Mouse (Mus musculus) naive thymus-derived CD4-positive, alpha-beta T cell, adult 2 months (primary cell): Measurements from ENCODE around the gene Samhd1.
"Not testable (repeated sequence)": the region's sequence is repeated elsewhere in the genome, so short reads cannot be mapped to it uniquely, and the experiment has no call there.

Source experiments
- DNase-seq: peaks from one replicate; pipeline ENCODE4 v3.0.0-alpha.2; 2011; ENCODE audit warnings: low read depth

The Samhd1 gene

DNA sequence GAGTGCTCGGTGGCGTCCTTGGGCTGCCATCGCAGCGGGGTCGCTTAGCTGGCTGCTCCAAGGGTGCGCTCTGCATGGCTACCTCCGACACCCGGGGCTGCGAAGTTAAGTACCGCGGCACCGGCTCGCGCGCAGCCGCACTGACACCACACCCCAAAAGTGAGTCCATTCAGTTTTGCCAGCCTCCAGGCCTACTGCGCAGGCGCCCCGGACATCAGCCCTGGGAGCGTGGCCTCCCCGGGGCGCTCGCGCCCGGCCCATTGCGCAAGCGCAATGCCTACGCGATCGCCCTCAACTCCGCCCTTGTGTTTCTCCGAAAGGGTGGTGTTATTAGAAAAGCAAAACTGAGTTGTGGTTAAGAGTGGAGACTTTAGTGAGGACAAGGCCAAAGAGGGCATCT, at the start of gene Samhd1:
Samhd1 (minus strand) TSS at position 252 of the 400 bp plus-strand sequence.
- DNase-seq: peak; percentile 90

DNA sequence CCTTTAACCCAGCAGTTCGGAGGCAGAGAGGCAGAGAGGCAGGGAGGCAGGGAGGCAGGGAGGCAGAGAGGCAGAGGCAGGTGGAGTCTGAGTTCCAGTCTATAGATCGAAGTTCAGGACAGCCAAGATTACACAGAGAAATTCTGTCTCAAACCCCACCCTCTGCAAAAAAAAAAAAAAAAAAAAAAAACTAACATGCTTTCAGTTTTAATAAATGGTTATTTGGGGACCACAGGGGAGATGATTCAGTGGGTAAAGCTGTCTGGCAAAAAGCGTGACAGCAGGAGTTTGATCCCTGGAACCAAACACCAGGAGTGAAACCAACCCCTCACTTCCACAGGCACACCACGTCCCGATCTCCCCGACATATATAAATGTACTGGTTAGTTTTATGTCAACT, 43.1 kb upstream of the Samhd1 start:
- no peak for DNase-seq

DNA sequence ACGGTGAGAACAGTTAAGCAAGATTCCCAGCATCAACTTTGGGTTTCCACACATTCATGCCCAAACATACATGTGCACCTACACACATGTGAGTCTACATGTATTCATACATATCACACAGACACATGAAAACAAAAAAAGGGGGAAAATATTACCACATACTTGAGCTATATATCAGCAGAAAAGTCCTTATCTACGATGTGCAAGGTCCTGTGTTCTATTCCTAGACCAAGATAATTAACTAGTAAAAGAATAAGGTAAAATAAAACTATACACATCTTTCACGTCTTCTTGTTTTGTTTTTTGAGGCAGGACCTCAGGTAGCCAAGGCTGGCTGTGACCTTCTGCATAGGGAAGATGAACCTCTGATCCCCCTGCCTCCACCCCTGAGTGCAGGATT, 41.2 kb upstream of the Samhd1 start:
- no peak for DNase-seq

DNA sequence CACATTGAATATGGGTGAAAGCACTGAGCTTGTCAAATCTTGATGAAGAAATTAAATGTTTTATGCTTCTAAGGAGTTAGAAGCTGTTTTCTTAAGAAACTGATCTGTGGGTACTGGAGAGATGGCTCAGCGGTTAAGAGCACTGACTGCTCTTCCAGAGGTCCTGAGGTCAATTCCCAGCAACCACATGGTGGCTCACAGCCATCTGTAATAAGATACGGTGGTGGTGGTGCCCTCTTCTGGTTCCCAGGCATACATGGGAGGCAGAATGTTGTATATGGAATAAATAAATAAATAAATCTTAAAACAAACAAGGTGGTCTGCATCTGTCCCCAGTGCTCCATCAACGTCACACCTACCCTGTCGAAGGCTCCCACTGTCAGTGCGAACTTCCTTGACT, 39.4 kb upstream of the Samhd1 start:
- no peak for DNase-seq

DNA sequence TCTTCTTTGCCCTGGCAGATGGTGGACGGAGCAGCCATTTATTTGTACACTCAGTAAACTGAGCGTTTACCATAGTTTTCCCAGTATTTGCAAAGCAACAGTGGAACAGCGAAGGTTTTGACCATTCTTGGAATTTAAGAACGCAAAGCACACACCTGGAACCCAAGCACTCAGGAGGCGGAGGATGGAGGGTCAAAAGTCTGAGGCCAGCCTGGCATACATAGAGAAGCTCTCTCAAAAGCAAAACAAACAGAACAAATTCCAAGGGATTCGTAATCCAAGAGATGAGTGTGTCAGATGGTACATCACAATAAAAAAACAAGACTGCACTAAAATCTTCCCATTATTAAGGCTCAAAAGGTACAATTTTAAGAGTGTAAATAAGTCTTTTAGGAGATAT, 38.5 kb upstream of the Samhd1 start:
- no peak for DNase-seq

DNA sequence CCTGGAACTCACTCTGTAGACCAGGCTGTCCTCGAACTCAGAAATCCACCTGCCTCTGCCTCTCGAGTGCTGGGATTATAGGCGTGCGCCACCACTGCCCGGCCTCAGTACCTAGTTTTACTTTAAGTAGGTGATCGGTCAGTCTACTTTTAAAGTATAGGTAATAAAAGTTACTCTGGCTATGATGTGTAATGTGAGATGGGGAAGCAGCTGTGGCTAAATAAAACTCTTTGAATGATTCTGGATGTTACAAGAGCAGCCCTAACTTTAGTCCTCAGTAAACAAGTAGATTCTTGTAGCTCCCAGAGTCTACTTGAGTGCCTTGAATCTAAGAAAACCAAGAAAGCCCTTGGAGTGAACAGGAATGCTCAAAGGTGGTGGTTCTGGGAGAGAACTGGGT, 37.9 kb upstream of the Samhd1 start:
- DNase-seq: no peak

DNA sequence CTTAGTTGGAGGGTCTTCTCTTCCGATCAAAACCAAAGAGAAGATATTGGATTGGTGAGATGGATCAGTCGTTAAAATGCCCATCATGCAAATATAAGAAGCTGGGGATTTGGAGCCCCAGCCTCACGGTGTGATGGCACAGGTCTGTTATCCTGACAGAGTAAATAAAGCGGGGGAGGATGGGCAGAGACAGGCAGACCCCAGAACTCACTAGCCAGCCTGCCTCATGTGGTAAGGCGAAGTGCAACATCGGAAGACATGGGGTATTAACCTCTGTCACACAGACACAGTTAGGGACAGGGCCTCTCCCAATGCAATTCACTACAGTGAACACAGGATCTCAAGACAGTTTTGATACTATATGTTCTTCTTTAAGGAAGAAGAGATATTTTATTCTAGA, 35.6 kb upstream of the Samhd1 start:
- no peak for DNase-seq

DNA sequence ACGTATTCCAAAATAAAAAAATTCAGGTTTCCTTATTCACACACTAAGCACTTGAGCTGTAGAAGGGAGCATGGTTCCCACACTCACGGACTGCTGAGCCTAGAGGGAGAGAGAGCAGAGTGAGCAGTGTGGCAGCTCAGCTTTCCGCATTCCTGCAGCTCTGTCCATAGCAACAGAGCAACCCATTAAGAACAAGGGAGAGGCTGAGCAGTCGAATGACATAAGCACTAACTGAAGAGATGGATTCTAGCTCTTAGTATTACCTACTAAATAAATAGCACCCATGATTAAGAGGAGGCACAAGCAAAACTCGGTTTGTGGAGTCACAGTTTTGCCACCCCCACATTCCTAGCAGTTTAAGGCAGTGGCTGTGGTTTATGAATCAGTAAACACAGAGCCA, 35.1 kb upstream of the Samhd1 start:
- DNase-seq: no peak

DNA sequence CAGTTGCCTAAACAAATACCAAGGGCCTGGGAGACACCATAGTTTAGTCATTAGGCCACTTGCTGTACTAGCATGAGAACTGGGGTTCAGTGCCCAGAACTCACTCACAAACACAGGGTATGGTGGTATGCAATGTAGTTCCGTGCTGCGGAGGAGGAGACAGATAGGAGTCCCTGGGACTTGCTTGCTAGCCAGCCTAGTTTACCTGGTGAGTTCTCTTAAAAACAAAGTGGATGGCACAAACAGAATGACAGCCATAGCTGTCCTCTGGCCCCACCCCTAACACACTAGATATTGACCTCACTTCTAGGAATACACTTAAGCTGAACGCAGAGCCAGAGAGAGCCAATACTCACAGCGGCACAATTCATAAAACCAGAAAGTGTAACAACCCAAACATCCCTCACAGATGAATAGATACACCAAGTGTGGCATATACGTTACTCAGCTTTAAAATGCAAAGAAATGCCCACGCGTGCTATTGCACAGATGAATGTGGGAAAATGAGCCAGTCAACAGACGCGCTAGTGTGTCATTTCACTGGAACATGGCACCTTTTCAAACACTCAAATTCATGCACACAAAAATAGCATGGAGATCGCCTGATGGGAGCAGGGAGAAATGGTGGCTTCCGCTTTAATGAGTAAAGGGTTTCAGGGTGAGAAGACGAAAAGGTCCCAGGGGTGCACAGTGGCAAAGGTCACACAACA, 31.5 kb upstream of the Samhd1 start:
- DNase-seq: no peak

DNA sequence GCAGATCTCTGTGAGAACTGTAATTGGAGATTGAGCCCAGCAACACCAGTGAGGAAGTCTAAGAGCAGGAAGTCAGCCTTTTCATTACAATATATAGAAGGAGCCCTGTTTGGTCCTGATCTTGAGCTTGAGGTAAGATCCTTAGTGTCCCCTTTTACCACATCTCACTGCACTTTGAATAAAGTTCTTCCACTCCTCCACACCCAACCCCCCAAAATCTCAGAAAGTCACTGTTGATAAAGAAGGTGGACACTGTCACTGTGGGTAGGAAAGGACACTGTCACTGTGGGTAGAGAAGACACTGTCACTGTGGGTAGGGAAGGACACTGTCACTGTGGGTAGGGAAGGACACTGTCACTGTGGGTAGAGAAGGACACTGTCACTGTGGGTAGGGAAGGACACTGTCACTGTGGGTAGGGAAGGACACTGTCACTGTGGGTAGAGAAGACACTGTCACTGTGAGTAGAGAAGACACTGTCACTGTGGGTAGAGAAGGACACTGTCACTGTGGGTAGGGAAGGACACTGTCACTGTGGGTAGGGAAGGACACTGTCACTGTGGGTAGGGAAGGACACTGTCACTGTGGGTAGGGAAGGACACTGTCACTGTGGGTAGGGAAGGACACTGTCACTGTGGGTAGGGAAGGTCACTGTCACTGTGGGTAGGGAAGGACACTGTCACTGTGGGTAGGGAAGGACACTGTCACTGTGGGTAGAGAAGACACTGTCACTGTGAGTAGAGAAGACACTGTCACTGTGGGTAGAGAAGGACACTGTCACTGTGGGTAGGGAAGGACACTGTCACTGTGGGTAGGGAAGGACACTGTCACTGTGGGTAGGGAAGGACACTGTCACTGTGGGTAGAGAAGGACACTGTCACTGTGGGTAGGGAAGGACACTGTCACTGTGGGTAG, 30.5 kb upstream of the Samhd1 start:
- DNase-seq: not testable (repeated sequence)

DNA sequence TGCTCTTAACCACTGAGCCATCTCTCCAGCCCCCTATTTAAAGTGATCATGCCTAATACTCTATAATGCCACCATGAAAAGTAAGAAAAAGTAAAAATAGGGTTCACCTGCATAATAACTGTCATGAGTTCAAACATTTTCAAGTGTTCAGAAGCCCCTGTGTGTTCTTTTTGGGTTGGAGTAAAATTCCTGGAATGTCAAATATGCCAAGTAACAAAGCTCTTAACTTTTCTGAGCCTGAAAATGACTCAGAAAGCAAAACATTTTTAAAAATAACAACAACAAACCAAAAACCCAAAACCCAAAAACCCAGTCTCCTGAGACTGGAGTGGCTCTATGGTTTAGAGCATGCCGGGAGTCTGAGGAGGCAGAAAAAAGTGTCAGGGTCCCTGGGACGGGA, 29.0 kb upstream of the Samhd1 start:
- no peak for DNase-seq

DNA sequence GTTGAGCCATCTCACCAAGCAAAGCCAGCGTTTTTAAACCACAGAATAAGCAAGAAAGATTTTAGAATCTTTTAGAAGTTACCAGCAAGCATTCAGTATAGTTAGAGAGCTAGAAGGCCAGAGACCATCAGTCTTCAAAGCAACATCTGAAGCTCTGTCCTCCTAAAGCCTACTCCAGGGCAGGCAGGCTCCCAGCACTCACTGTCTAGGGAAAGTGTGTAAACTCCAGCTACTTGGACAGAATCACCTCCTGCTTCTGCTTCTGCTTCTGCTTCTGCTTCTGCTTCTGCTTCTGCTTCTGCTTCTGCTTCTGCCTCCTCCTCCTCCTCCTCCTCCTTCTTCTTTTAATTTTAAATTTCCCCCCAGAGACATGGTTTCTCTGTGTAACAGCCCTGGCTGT, 21.0 kb upstream of the Samhd1 start:
- DNase-seq: no peak

DNA sequence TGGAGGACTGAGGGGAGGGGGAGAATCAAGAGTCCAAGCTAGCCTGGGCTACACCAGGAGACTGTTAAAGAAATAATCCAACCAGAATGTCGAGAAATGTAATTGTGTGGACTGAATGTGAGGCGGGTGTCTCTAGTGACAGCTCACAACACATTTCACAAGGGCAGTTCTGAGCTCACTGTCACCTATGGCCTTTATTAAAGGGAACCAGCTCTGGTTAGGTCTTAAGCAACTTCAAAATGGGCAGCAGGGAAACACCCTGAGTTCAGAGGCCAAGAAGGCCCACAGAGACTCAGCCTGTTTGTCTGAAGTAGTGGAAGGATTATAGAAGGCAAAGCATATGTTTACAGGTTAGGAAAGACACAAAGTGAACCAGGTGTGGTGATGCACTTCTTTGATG, 18.2 kb upstream of the Samhd1 start:
- no peak for DNase-seq

DNA sequence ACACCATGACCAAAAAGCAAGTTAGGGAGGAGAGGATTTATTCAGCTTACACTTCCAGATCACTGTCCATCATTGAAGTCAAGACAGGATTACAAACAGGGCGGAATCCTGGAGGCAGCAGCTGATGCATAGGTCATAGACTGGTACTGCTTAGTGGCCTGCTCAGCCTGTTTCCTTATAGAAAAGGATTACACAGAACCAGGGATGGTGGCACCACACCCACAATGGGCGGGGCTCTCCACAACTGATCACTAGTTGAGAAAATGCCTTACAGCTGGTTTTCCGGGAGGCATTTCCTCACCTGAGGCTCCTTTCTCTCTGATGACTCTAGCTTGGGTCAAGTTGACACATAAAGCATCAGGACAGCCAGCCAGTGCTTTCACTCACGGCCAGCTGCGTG, 13.4 kb upstream of the Samhd1 start:
- no peak for DNase-seq

DNA sequence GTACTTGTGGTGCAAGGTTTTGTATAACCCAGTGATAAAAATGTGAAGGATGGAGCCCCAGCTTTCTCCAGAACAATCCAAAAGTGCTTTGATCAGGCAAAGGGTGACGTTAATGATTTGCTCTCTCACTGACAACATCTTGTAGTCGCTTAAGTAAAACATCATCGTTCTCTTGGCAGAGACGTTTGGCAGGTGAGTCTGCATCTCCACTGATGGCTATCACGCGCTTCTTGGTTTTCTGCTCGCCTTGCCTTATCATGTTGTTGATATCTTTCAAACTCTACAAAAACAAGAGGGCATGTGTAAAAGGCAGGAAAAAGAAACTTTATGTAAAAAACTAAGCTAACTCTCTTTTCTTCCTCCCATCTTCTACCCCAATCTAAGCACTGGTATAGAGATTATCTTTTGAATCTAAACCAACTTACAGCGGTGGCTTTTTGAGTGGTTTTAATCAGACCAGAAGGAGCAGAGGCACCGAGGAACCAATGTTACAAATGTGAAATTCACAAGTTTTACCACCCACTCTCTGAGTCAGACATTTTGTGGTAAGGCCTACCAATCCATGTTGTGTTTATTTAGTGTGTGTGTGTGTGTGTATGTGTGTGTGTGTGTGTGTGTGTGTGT, 12.4 kb upstream of the Samhd1 start:
- DNase-seq: peak; percentile 76

DNA sequence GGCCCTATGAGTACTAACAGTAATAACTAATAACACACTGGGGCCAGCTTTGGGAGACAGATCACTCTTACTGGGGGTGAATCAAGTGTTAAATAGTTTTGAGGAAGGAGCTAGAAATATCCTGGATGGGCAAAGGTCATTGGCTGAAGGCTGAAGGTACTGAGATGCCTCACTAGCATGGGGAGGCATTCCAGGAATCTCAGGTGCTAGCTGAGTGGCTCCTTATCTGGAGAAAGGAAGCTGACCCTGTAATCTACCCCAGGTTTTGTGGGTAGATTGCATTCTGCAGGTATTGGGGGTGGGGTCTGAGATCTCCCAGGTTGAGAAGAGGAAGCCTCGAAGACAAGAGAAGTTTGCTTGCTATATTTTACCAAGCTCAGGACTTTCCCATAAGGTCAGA, 10.1 kb upstream of the Samhd1 start:
- no peak for DNase-seq

DNA sequence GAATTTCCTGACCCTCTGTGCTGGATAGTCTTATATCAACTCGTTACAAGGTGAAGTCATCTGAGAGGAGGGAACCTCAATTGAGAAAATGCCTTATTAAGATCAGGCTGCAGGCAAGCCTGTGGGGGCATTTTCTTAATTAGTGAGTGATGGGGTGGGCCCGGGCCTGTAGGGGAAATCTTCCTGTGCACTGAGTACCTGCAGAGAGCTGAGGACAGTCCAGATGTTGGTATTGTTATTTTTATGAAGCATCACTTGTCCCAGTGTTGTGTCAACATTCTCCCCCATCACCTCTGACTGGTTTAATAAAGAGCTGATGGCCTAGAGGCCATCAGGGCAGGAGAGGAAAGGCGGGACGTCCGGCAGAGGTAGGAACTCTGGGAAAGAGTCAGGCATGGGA, 9.1 kb upstream of the Samhd1 start:
- DNase-seq: no peak

DNA sequence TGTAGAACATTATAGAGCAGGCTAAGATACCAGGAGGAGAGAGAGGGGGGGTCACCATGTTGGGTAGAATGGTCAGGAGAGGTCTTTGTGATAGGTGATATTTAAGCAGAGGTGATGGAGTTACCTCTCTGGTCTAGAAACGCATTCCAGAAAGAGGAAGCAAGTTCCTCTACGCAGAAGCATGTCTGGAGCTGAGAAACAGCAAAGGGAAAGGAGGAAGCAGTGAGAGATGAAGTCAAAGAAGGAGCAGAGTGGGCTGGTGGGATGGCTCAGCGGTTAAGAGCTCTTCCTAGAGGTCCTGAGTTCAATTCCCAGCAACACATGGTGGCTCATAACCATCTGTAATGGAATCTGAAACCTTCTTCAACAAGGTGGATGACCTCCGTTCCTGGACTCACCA, 6.9 kb upstream of the Samhd1 start:
- DNase-seq: no peak

DNA sequence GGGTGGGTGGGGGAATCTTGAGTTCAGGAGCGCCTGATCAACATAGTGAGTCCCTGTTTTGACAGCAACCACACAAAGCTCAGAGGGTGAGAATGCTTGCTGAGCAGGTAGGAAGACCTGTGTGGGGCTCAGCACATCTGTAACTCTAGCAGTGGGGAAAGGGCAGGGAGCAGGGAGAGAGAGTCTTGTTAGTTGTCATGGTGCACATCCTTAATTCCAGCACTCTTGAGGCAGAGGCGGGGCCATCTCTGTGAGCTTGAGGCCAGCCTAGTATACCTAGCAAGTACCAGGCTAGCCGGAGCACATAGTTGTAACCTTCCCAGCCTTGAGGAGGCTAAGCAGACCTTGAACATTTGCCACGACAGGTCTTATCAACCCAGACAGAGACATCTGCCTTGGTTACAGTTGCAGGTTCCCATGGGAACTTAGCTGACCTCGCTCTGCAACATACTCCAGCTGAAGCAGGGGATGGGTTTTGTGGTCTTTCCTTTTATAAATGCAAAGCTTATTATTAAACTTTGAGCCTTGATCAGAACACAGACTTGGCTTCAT, 4.3 kb upstream of the Samhd1 start:
- peak; percentile 12 for DNase-seq

DNA sequence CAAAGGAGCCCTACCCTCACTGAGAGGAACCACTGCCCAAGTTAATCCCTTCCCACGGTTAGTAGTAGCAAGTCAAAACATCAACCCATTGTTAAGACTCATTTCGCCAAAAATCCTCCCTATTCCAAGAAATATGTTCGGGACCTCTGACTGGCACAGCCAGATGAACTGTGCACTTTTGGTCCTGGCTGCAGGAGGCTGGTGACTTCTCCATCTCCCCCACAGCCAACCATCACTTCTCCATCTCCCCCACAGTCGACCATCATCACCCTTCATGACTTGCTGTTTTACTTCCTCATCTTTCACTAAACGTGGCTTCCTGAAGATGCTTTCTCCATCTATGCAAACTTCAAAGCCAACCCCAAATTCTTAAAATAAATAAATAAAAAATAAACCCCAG, 3.7 kb upstream of the Samhd1 start:
- DNase-seq: peak; percentile 14

DNA sequence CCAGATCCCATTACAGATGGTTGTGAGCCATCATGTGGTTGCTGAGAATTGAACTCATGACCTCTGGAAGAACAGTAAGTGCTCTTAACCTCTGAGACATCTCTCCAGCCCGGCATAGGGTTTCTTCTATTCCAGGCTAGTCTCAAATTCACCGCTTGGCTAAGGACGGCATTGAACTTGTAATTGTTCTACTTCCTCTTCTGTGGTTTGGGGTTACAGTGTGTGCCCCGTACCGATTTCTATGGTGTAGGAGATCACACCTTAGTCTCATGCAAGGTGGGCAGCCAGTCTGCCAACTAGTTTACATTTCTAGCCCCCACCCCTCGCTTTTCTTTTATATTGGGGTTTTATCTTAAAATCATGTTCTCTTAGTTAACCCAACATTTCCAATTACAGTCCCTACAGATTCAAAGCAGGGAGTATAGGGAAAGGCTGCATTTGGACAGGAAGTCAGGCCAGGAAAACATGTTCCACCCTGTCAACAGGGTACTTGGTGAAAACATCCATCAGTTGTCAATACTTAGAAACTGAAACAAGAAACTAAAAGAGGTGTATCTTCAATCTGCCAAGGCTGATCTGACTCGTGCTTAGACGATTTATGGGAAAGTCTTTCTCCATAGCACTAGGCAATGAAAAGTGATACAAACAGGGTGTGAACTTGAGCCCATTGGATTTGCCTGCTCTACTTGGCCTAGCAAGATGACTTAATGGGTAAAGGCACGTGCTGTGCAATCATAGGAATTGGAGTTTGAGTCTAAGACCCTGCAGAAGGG, 3.1 kb upstream of the Samhd1 start:
- peak; percentile 61 for DNase-seq

DNA sequence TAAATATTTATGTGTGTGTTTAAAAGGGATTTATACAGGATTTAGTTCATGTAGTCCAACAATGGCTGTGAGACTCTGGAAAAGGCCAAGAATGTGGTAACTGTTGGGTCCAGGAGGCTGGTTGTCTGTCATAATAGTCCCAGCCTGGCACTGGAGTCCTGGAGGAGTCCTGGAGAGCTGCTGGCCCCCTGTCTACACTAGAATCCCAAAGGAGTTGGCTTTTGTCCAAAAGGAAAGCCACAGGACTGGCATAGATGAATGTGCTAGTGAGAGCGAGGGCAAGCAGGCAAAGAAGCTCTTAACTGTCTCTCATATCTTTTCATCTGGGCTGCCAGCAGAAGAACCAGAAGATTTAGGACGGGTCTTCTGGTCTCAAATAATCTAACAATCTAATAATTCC, 1.6 kb upstream of the Samhd1 start:
- no peak for DNase-seq
